Mouse (Mus musculus) heart, embryonic 16.5 days (tissue): ENCODE data around the gene Ctrc. TPM values are rescaled to one million over a fixed set of nuclear protein-coding genes. Genes with fewer than 3 reads are reported as not detected.

Experiments
- ATAC-seq: fragments of 200-750 bp; cut with Nextera tagmentation; replicated peaks from 2 replicates; pipeline ENCODE4 v1.8.0; 2017; ENCODE audit warnings: moderate number of reproducible peaks; ENCODE audit not compliant: insufficient read depth, low FRiP score; ENCODE audit errors: extremely low read depth
- H3K27ac ChIP-seq: fragments of 300-500 bp; sonication (generic); 2 replicates; pipeline ENCODE4 v1.5.1; 2014; ENCODE audit warnings: mild to moderate bottlenecking, low read length, control low read depth, moderate library complexity
- H3K27me3 ChIP-seq: fragments of 300-500 bp; sonication (generic); 2 replicates; pipeline ENCODE4 v1.6.1; 2014; ENCODE audit warnings: low read length, mixed read lengths; ENCODE audit not compliant: control insufficient read depth, insufficient read depth
- H3K36me3 ChIP-seq: fragments of 300-500 bp; sonication (generic); 2 replicates; pipeline ENCODE4 v1.6.1; 2014; ENCODE audit not compliant: control insufficient read depth, insufficient read depth
- H3K4me1 ChIP-seq: fragments of 300-500 bp; sonication (generic); 2 replicates; pipeline ENCODE4 v1.6.1; 2014; ENCODE audit warnings: low read length, mixed read lengths; ENCODE audit not compliant: control insufficient read depth, insufficient read depth
- H3K4me2 ChIP-seq: fragments of 300-500 bp; sonication (generic); 2 replicates; pipeline ENCODE4 v1.6.1; 2014; ENCODE audit warnings: low read depth, mild to moderate bottlenecking, control low read depth, low read length
- H3K4me3 ChIP-seq: fragments of 300-500 bp; sonication (generic); 2 replicates; pipeline ENCODE4 v1.5.1; 2014; ENCODE audit warnings: mild to moderate bottlenecking, control low read depth, low read length
- H3K9ac ChIP-seq: fragments of 300-500 bp; sonication (generic); 2 replicates; pipeline ENCODE4 v1.6.1; 2014; ENCODE audit warnings: low read length, control low read depth
- H3K9me3 ChIP-seq: fragments of 300-500 bp; sonication (generic); replicated peaks from 2 replicates; pipeline ENCODE4 v1.6.1; 2016; ENCODE audit warnings: low read length; ENCODE audit not compliant: control insufficient read depth
- WGBS: fragments of 180-500 bp; shearing (Covaris S2); extraction: QIAGEN DNeasy Blood & Tissue Kit; methylation state at CpG from one replicate; pipeline ENCODE4 v1.1.7; 2014; 5-methylcytosine and 5-hydroxymethylcytosine counted together
- polyA plus RNA-seq: library from polyadenylated mRNA; unstranded; fragments of >200 nt; fragmentation: Nextera tagmentation; extraction: Ambion mirVana; gene quantifications from 2 replicates; pipeline ENCODE4 v1.2.1, GENCODE M21; 2015

Ctrc gene
- polyA plus RNA-seq, 1 experiment from 2014 or later, result not detected

DNA sequence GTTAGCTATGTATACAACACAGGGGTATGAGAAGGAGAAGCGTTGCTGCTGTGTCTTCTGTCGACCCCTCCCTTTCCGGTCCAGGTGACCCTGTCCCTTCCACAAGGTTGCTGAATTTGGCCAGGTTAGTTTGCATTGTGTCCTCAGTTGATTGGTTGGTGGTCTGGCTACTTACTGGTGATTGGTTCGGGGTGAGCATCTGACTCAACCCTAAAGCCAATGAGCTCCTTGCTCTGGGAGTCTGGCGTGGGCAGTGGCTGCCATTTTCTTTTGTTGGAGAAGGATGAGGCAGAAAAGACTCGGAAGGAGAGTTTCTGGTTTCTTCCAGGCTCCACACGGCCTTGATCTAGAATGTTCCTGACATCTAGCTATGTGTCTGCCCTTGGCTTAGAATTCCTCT lies 26.8 kb downstream of the Ctrc start:
- Histone ChIP-seq H3K4me3 (no peak overlapping the region), H3K27ac (no peak overlapping the region), H3K9ac (no peak overlapping the region), H3K9me3 (no peaks in the 10 kb centered on the region), H3K4me1 (peaks cover 3% of the 10 kb centered on the region; the same call in 1 of the 2 replicates), H3K36me3 (peaks cover 4% of the 10 kb centered on the region; the same call in 1 of the 2 replicates), H3K27me3 (no peaks in the 10 kb centered on the region), H3K4me2 (no peak overlapping the region)
- WGBS, result 88% methylated on average over 7 of the region's 7 CpGs
- ATAC-seq, result no peak

- 80% methylated on average over 13 of the region's 13 CpGs for WGBS
- no peak for ATAC-seq
Observed at GRCm38 (mm10) chr4:141818861-141819260, 27.3 kb downstream of the Ctrc start.

DNA sequence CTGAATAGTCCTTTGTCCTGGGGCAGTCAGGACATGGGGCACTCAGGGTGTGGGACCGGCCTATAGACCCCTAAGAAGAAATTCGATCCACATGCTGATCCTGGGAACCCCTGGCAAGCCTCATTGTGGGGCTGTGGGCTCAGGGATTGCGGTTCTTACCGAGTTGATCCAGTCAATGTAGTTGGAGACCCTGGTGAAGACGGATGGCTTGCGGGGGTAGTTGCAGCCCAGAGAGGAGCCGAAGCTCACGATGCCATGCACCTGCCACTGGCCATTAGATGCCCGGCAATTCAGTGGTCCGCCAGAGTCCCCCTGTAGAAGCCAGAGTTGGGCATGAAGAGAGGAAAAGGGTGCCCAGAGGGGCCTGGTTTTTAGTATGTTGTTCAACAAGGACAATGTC lies 28.5 kb downstream of the Ctrc start:
- no peak for ATAC-seq
- peaks cover 3% of the 10 kb centered on the region; the same call in 1 of the 2 replicates for H3K4me1 ChIP-seq
- no peaks in the 10 kb centered on the region for H3K9me3 ChIP-seq
- H3K4me2 ChIP-seq, result no peak overlapping the region
- no peak overlapping the region for H3K9ac ChIP-seq
- 78% methylated on average over 10 of the region's 10 CpGs for WGBS
- H3K27me3 ChIP-seq, result no peaks in the 10 kb centered on the region
- no peak overlapping the region for H3K27ac ChIP-seq
- peaks cover 5% of the 10 kb centered on the region; the same call in 1 of the 2 replicates for H3K36me3 ChIP-seq
- no peak overlapping the region for H3K4me3 ChIP-seq

More at GRCm38 (mm10) chr4:141818861-141819260, 27.3 kb downstream of the Ctrc start:
- Histone ChIP-seq H3K4me1 (peaks cover 3% of the 10 kb centered on the region; the same call in 1 of the 2 replicates), H3K9ac (no peak overlapping the region), H3K9me3 (no peaks in the 10 kb centered on the region), H3K4me2 (no peak overlapping the region), H3K27me3 (no peaks in the 10 kb centered on the region), H3K36me3 (peaks cover 5% of the 10 kb centered on the region; the same call in 1 of the 2 replicates), H3K4me3 (no peak overlapping the region), H3K27ac (no peak overlapping the region)

GRCm38 (mm10) chr4:141816776-141817655 lies 29.1 kb downstream of the Ctrc start:
- H3K27ac ChIP-seq, result no peak overlapping the region
- peaks cover 7% of the 10 kb centered on the region; the same call in 1 of the 2 replicates for H3K36me3 ChIP-seq
- WGBS, result 76% methylated on average over 14 of the region's 14 CpGs
- no peaks in the 10 kb centered on the region for H3K27me3 ChIP-seq
- H3K9me3 ChIP-seq, result no peaks in the 10 kb centered on the region
- peaks cover 3% of the 10 kb centered on the region; the same call in 1 of the 2 replicates for H3K4me1 ChIP-seq
- no peak for ATAC-seq
- H3K4me3 ChIP-seq, result no peak overlapping the region
- no peak overlapping the region for H3K4me2 ChIP-seq
- H3K9ac ChIP-seq, result no peak overlapping the region

DNA sequence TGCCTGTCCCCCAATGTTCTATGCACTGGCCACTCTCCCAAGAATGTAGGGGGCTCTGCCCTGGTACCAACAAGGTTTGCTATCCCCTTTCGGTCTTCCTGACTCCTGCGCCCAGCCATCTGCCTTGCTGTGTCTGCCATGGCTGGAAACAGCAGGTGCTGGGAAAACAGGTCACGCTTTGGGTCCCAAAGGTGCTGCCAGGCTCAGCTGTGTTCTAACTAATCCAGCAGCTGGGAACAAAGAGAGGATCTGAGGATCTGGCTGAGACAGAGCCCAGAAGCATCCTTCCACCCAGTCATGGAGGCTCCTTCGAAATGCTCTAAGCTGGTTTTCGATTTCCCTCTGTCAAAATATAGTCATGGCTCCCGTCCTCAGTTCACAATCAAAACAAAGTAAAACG lies 29.9 kb downstream of the Ctrc start:
- 88% methylated on average over 7 of the region's 7 CpGs for WGBS
- Histone ChIP-seq H3K36me3 (peaks cover 13% of the 10 kb centered on the region), H3K27ac (no peak overlapping the region), H3K4me2 (no peak overlapping the region), H3K4me3 (no peak overlapping the region), H3K4me1 (peaks cover 3% of the 10 kb centered on the region; the same call in 1 of the 2 replicates), H3K27me3 (no peaks in the 10 kb centered on the region), H3K9ac (no peak overlapping the region), H3K9me3 (no peaks in the 10 kb centered on the region)
- ATAC-seq, result no peak

DNA sequence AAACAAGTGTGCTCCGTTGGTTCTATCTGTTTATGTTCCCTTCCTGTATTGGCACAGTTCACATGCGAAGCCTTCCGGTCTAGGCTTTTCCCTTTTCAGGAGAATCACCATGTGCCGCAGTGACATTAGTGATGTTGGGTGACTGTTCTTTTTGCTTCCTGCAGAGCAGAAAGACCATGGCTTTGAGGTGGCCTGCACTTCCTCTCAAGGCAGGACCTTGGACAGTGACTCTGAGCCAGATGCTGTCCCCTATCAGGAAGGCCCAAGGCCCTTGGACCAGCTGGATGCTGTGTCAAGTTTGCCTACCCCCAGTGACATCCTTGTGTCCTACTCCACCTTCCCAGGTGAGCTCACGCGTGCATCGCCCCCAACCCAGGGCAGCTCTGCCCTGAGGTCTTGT lies 34.8 kb downstream of the Ctrc start:
- H3K27ac ChIP-seq, result no peak overlapping the region
- no peaks in the 10 kb centered on the region for H3K4me1 ChIP-seq
- H3K4me2 ChIP-seq, result no peak overlapping the region
- H3K36me3 ChIP-seq, result peaks cover 33% of the 10 kb centered on the region
- H3K9ac ChIP-seq, result no peak overlapping the region
- no peaks in the 10 kb centered on the region for H3K27me3 ChIP-seq
- ATAC-seq, result no peak
- no peak overlapping the region for H3K4me3 ChIP-seq
- no peaks in the 10 kb centered on the region for H3K9me3 ChIP-seq
- 92% methylated on average over 7 of the region's 7 CpGs for WGBS

DNA sequence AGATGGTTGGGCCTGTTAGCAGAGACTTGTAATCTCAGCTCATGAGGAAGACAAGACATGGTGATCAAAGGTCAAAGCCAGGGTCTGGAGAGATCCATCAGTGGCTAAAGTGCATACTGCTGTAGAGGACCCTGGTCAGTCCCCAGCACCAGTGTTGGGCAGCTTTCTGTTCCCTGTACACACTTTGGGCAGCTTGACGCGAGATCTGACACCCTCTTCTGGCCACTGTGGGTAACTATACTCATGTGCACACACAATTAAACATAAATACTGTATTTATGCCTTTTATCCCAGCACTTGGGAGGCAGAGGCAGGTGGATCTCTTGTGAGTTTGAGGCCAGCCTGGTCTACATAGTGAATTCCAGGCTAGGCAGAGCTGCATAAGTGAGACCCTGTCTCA lies 35.2 kb downstream of the Ctrc start:
- H3K36me3 ChIP-seq, result peaks cover 33% of the 10 kb centered on the region
- no peak overlapping the region for H3K4me2 ChIP-seq
- H3K9ac ChIP-seq, result no peak overlapping the region
- no peak overlapping the region for H3K27ac ChIP-seq
- H3K27me3 ChIP-seq, result no peaks in the 10 kb centered on the region
- no peaks in the 10 kb centered on the region for H3K9me3 ChIP-seq
- H3K4me1 ChIP-seq, result no peaks in the 10 kb centered on the region
- 96% methylated on average over 2 of the region's 2 CpGs for WGBS
- ATAC-seq, result no peak
- H3K4me3 ChIP-seq, result no peak overlapping the region

DNA sequence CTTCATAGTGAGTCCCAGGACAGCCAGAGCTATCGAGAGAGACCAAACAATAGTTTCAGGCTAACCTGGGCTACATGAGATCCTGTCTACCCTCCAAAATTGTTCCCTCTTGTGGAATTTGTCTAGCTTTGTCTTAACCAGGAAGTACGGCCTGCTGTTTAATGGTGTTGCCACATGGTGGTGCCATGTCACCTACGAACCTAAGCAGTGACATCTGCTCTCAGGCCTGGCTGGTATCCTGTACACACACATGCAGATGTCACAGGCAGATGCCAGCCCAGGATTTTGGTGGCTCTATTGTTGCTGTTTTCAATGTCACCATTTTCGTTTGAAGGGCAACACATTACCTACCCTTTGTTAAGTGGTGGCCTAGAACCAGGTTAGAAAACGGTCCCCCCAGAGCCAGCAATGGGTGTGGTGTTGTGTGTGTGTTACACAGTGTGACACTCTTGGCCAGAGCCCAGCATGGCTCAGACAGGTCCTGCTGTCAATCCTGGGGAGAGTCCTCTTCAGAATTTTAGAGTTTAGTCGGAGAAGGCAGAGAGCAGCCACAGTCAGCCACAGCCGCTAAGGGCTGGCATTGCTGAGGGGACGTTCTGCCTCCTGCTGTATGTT lies 36.2 kb downstream of the Ctrc start:
- no peak for ATAC-seq
- H3K9ac ChIP-seq, result no peak overlapping the region
- 72% methylated on average over 8 of the region's 8 CpGs for WGBS

GRCm38 (mm10) chr4:141805886-141806285 lies 40.3 kb downstream of the Ctrc start:
- no peak overlapping the region for H3K9ac ChIP-seq
- H3K27me3 ChIP-seq, result no peaks in the 10 kb centered on the region
- no peak overlapping the region for H3K27ac ChIP-seq
- H3K4me3 ChIP-seq, result no peak overlapping the region
- 94% methylated on average over 8 of the region's 8 CpGs for WGBS
- no peak overlapping the region for H3K4me2 ChIP-seq
- no peaks in the 10 kb centered on the region for H3K4me1 ChIP-seq
- H3K9me3 ChIP-seq, result no peaks in the 10 kb centered on the region
- no peak for ATAC-seq
- peaks cover 27% of the 10 kb centered on the region for H3K36me3 ChIP-seq

More for the DNA sequence above, 36.2 kb downstream of the Ctrc start:
- Histone ChIP-seq H3K4me3 (no peak overlapping the region), H3K9me3 (no peaks in the 10 kb centered on the region), H3K27me3 (no peaks in the 10 kb centered on the region), H3K4me1 (no peaks in the 10 kb centered on the region), H3K36me3 (peaks cover 40% of the 10 kb centered on the region), H3K27ac (no peak overlapping the region), H3K4me2 (no peak overlapping the region)
